Mouse (Mus musculus) liver (tissue): ENCODE results near the gene Gstcd.

Experiments used
- DNase-seq: peaks from one replicate; pipeline ENCODE4 v3.0.0-alpha.2; 2020; ENCODE audit warnings: mixed read lengths

Gstcd gene

DNA sequence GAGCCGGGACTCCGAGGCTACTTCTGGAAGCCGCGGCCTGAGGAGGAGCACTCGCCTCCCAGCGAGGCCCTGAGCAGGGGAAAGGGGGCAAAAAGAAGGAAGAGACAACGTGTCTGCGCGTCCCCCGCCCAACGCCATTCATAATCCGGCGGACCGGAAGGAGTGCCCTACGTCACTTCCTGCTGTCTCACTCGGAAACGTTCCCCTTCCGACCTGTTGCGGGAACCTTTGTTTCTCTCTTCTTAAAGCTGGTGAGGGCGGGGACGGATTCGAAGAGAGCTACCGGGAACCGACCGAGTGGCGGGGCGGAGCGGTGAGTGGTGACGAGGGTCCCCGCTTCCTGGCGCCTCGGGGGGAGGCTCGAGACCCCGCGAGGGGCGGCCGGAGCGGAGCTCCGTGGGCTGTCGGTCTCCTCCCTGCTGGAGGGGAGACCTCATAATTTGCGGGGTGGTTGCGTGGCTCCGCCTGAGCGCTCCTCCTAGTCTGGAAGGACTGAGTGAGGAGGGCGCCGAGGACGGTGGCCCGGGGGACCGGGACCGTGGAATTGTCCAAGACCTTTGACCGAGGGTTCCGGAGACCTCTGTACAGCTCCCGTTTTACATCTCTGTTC lies at the start of gene Gstcd, which contains the start of gene Ints12:
TSS of gene Gstcd (minus strand) at position 370 of the 610 bp plus-strand sequence.
TSS of gene Ints12 (plus strand) at position 177 of the 610 bp plus-strand sequence.
- DNase-seq: peak; percentile 91

DNA sequence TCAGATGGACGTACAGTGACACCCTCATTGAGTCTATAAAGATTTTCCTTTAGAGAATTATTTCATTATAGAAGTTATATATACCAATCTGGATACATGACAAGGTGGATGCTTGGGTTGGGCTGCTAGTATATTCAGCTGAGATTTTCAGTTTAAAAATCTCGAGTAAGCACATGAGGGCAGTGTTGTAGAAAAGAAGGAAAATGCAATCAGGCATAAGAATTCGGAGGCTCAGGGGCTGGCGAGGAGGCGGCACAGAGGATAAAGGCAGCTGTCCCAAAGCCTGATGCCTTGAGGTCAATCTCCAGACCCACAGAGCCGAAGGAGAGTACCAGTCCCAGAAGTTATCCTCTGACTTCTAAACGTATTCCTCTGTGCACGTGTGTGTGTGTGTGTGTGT lies 40.8 kb upstream of the Gstcd start:
- DNase-seq: no peak

DNA sequence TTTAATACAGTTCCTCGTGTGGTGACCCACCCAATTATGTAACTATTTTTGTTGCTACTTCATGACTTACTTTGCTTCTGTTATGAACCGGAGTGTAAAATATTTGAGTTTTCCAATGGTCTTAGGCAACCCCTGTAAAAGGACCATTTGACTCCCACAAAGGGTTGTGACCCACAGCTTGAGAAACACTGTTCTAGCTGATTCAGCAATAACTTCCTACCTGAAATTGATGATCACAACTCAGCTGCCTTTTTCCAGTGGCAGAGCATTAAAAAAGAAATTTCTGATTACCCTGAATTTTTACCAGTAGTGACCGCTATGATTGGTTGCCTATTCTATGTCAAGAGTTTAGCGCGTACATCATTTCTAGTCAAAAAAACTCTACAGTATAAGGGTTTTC lies 39.5 kb upstream of the Gstcd start:
- no peak for DNase-seq

DNA sequence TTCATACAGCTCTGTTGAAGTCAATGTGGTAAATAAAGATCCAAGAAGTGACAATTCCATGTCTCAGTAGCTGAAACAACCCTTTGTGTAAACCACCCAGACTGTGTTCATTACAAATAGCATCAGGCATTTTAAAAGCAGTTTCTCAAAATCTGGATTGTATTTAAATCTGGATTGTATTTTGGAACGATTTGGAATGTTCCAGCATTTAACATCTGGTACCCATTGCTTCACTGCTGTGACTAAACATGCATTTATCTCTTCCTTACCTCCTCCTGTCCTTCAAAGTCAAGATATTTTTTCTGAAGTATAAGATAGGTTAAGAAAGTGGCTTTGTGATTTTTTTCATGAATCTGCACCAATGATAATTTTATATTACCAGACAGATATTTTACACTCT lies 21.4 kb upstream of the Gstcd start:
- no peak for DNase-seq

DNA sequence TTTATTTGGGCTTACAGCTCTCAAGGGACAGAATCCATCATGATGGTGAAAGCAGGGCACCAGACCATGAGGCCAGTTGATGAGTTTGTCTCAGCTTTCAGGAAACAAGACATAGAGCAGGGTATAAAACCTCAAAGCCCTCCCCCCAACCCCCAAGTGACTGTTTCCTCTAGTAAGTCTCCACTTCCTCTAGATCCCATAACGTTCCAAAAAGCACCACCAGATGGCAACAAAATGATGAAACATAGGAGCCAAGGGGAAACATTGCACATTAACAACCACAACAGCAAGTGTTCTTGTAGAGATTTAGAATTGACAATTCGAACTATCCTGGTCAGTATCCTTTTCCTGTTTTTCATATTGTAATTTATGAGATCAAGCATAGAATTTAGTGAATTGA lies 19.9 kb upstream of the Gstcd start:
- no peak for DNase-seq

DNA sequence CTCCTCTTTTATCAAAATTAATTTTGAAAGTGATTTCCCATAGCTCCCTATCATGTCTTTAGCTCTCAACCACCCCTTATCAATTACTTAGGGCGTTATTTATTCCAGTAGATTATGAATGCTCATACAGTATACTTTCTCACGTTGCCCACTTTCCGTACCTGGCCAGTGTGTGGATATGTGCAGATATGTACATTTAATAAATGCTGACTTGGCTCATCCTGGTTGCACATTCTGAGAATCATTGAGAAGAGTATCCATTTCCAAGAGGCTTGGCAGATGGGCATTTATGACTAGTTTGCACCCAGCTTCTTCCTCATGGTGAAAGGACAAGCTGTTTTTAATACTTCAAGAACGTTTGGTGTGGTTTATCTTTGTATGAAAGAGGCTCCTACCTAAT lies 18.0 kb upstream of the Gstcd start:
- no peak for DNase-seq

DNA sequence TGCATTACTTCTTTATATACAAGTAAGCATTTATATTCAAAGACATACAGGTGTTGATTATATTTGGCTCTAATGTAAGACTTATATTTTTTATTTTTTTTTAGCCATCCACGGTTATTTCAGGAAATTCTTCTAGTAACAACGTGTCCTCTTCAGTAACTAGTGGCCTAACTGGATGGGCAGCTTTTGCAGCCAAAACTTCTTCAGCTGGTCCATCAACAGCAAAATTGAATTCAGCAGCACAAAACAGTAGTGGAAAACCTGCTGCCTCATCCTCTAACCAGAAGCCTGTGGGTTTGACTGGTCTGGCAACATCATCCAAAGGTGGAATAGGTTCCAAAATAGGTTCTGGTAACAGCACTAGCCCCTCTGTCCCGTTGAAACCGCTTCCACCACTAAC lies 16.9 kb upstream of the Gstcd start:
- DNase-seq: no peak

DNA sequence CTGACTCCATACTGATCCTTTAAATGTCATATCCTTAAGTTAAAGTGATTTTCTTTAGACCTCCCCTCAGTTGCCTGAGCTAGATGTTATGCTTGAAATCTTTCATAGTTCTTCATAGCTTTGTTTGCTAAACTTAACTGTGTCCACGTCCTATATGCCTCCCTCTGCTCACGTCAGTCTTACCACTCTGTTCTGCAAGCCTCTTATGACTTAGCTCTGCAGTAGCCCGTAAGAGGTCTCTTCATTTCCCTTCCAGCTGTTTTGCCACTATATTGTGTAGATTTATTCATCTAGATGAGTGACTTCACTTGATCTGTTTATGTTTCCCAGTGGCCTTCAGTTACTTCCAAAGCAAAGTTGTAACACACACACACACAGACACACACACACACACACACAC lies 12.6 kb upstream of the Gstcd start:
- no peak for DNase-seq

DNA sequence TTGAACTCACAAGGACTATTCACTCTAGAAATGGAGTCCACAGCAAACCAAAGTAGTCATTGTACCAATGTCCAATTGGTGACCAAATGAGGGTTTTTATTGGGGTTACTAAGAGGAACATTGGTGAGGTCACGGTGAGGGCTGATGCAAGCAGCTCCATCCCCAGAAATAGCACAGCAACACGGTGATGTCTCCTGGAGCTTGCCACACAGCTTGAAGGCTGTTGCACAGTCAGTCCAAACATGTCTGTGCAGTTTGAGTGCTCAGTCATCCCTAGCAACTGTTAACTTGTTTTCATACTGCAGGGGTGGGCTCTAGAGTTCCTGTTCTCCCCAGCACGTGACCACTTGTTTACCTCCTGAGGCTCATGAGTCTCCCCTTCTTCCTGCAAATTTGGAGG lies 11.9 kb upstream of the Gstcd start:
- DNase-seq: no peak

DNA sequence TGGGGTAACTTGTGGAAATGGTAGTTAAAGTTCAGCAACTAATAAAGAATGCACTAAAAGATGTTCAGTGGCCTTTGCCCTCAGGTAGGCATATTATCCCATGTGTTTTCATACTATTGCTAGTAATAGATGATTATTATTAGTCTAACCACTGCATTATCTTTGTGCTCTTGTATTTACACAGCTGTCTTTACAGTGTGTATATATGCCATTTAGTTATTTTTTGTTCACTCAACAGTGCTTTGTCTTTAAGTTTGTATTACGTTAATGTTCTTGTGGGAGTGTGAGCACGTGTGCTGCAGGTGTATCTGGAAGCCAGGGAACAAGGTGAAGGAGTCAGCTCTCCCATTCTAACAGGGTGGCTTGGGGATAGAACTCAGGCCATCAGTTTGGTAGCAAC lies 7.1 kb upstream of the Gstcd start:
- no peak for DNase-seq

DNA sequence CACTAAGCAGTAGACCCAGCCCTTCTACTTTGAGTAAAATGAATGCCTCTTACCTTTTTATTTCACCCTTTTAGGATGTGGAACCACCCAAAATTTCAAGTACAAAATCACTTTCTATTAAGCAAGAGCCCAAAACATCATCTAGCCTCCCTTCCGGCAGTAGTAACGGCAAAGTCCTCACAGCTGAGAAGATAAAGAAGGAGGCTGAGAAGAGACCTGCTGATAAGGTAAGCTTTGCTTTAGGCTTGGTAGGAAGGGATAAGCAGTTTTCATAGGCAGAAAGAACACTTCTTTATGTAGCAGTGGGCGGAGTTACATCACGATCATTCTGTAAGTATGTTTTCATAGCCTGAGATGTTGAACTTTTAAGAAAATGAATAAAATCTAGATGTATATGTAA lies 6.5 kb upstream of the Gstcd start:
- DNase-seq: no peak

DNA sequence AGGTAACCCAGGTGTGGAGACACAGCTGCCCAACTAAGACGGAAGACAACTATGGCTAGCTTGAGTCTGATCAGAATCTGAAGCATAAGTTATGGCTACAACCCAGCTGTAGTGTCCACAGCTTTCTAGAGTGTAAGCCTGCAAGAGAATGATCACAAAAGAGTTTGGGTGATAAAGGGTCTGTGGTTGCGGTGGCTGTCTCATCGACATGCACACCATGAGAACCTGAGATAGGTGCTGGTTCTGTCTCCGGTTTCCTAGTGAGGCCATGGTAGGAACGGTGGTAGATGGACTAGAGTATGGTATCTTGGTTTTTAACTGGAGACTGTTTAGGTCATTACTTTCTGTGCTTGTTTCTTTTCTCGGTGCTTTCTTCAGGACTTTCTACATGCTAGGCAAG lies 6.1 kb upstream of the Gstcd start:
- DNase-seq: no peak

DNA sequence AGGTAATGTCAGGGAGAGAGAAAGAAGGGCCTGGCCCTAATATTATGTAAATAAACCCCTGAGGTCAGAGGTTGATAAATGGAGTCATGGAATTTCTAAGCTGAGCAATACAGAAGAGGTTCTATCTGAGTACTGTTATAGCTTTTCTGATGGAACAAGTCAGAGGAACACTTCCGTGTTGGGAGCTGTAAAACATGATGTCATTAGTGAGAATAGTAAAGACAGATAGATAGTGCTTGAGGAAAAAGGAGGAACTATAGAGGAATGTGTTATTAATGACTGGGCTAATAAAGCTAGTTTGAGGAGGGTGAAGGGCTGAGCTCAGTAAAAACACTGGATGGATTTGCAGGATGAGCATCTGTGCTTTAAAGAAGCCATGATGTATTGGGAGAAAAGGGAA lies 2.5 kb upstream of the Gstcd start:
- DNase-seq: no peak

DNA sequence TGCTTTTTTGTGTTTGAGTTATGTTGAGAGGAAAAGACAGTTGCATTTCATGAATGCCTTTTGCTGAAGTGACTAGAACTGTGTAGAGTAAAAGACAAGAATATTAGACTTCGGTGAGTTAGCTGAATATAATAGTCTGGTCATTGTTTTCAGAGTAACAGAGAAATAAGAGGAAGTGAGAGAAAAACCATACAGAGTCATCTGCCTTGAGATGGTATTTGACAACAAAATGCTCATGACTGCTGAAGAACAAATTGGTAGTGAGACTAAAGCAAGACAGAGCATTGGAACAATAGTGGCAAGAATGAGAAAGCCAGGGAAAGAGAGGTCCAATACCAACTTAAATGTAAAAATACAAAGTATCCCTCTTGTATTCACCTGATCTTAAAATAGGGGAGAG lies 1.1 kb upstream of the Gstcd start:
- no peak for DNase-seq

DNA sequence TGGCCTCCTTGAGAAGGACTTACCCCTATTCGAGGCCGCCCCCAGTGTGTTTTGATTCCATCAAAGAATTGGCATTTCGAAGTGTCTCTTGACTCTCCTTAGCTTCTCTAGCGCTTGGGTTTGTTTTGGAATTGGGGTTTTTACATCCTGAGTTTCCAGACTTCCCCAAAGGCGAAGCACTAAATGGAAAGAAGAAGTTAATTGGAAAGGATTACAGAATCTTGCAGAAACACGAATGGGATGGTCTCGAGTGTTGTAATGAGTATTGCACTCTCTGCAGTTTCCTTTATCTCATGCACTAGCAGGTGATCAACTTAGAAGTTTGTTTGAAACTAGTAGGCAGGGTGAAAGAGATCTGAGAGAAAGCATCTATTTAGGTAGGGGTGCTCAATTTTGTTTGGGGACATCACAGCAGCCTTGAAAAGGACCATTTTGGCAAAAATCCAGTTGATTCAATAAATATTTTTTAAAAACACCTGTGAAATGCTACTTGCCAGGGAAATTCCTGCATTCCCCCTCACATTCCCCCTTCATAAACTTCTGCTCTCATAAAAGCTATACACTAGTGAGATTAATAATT lies 531 bp upstream of the Gstcd start:
- no peak for DNase-seq

DNA sequence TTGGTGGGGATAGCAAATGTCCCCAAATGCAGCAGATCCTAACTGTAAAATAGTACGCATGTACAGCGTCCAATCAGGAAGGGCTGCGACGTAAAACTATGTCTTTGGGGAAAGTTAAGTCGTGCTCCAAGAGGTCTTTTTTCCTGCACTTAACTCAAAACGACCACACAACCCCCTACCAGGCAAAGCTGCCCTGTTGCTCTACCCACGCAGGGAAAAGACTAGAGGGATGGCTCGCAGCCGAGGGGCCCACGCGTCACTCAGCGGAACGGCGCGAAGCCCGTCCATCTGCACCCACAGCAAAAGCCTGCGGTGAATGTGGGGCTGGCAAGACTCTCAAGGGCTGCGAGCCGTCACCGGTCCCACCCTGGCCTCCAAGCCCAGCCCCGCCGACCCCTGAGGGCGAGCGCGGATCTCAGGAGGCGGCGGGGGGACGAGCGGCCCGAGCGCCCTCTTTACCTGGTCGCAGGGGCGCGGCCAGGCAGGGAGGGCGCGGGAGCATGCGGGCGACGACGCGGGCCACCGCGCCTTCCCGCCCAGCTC lies 641 bp downstream of the Gstcd start:
- DNase-seq: no peak

DNA sequence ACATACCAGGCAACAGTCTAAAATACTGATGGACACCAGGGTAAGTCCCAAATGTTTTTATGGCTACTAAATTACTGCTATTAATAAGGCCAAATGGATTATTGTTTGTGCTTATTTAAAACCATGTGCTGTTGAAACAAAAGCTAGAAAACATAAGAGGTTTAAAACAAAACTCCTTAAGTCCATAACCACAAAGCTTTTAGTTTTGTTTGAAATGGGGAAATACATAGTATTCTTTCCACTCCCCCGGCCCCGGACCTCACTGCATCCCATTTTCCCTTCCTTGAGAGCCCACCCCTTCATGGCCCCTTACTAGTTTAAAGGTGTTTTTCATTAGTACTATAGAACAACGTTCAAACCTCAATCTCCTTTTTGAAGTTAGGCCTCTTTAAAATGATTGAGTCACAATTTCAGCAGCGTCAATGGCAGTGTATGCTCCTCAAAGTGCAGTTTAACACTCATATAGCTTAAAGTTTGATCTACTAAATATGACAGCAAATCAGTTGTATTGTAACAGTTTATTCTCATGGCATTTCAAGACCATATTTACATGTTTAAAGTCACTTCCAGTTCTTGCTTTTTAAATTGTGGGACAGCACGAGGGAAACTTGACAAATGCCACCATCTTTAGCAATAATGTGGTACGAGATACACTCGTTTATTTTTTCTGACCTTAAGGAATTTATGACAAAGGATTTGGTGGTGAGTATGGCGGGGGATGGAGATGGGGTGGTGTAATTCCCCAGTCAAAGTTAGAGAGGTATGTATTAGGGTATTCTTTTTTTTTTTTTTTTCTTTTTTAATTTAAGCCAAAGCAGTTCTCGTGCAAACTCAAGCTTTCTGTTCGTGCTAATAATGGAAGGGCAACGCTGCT lies 1.3 kb downstream of the Gstcd start:
- DNase-seq: no peak

DNA sequence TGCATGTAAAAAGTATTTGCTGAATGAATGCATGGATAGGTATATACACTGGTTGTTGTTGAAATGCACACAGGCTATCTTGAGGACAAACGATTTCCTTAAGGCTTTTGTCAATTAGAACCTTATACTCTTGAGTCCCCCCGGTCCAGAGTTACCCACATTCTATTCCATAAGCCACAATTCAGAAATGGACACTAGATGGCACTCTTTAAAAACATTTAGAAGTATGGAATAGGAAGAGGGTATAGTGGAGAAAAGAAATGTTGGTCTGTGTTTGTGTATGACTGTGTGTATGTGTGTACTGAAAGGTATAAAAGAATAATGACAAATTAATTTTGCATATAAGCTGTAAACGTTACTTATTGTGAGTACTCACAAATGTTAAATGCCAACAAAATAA lies 6.0 kb downstream of the Gstcd start:
- no peak for DNase-seq

DNA sequence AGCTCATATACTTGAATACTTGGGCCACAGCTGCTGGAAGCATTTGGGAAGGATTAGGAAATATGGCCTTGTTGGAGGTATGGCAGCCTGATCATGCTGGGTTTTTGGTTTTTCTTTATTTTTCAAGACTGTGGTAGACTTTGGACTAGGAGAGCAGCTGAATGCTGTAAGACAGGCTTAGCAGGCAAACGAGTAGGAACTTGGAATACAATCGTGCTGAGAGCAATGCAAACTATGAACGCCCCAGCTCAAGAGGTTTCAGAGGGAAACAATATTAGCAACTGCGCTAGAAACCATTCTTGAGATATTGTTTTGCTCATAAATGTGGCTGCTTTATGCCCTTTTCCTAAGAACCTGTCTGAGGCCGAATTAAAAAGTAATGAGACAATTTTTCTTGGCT lies 9.1 kb downstream of the Gstcd start:
- no peak for DNase-seq

DNA sequence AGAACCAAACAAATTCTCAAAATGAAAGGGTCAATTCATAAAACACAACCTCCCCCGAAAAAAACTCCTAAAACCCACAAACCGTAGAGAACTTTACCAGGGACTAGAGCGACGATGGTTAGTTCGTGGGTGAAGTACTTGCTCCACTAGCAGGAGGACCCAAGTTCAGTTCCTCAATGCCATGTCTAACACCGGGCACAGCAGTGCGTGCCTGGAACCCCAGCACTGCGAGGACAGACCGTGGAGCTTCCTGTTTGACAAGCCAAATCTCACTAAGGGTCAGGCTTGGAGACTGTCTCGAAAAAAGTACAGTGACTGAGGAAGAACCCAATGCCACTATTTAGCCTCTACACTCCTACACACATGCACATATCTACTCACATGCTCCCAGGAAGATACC lies 16.3 kb downstream of the Gstcd start:
- no peak for DNase-seq

DNA sequence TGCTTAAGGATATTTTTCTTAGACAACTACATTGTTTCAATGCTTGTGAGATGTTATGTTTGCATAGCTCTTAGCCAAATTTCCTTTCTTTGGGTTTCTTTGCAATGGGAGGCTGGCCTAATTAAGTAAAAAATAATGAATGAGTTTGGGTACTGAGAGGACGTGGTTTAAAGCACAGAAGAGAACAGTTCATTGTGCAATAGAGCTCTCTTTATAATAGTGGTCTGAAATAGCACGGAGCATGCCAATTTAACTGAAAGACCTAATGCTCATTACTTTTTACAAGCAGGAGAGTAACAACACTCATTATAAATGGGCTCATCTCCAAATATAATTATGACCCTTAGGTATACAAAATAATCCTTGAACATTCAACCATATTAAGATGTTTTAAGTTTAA lies 39.8 kb downstream of the Gstcd start:
- no peak for DNase-seq

DNA sequence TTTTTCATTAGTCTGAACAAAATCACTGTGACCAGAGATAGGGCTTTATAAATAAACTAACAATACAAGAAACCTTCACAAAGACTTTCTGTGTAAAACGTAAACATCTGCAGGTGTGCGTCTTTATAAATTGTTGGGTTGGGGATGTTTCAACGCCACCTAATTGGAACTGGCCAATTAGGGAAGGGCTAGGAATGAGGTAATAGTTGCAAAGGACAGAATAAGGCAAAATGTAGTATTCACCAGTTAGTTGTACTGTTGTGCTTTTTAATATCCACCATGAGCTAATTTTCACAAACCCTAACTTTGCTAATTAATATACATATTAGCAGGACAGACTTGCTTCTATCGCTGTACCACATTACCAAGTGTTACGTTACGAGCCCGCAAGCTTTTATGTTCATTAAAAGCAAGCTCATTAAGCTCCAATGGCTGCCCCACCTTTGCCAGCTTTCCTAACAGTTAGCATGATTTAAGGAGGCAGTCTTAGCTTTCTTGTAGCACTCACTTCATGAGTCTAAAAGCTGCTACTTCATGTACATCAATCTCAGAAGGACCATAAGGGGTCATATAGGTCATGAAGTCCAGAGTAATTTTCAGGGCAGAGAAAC lies 58.6 kb downstream of the Gstcd start:
- DNase-seq: no peak

DNA sequence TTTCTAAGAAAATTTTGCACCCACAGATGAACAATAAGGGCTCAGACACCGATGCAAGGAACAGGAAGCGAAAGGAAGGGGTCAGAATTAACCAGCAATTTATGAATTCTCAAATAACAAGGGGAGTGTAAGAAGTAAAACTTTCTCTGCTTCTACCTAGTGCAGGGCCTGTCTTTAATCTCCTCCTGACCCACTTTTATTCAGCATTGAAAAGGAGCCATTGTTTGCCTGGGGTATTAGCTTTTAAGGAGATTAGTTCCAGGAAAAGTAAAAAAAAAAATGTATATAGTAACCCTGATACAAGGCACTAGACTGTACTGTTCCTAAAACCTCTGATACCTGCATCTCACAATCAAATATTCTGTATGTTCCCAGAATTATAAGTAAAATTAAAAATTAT lies 64.9 kb downstream of the Gstcd start:
- DNase-seq: no peak

DNA sequence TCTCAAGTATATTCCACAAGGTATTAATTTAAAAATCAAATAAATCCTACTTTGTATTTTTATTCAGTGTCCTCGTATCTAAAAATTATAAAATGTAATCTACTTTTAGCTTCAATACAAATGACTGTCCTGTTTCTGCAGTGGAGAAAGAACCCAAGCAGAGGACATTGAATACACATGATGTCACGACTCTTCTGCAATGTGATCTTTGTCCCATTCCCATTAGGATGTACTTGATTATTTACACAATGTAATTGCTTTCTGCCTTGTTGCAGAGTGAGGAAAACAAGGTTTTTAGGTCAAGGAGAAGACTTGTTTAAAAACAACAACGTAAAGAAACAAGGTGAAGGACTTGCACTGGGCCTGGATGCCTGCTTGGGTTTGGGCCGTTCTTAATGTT lies 84.6 kb downstream of the Gstcd start:
- no peak for DNase-seq
